Mouse (Mus musculus) ovary, adult 18-20 months (tissue): Measurements from ENCODE around the gene 4930438A08Rik.
A peak's percentile ranks its signal among the peaks of the same experiment; 100 is the strongest.
"Not testable (repeated sequence)": the region's sequence is repeated elsewhere in the genome, so short reads cannot be mapped to it uniquely, and the experiment has no call there.

Experiments used
- DNase-seq: peaks from one replicate; pipeline ENCODE4 v3.0.0; 2022; ENCODE audit warnings: low spot score, mixed read lengths

The 4930438A08Rik gene

GRCm38 (mm10) chr11:58274572-58274971 is at the start of gene 4930438A08Rik:
Gene 4930438A08Rik (plus strand): TSS chr11:58274799.
- DNase-seq, result no peak

GRCm38 (mm10) chr11:58224872-58225271 is 49.7 kb upstream of the 4930438A08Rik start:
- DNase-seq, result not testable (repeated sequence)

- DNase-seq, result peak; percentile 39
Measured at GRCm38 (mm10) chr11:58225655-58226054, 48.9 kb upstream of the 4930438A08Rik start.

GRCm38 (mm10) chr11:58226425-58226824 is 48.2 kb upstream of the 4930438A08Rik start:
- no peak for DNase-seq

- DNase-seq, result not testable (repeated sequence)
Measured at GRCm38 (mm10) chr11:58228021-58228420, 46.6 kb upstream of the 4930438A08Rik start.

GRCm38 (mm10) chr11:58230396-58230910 is 44.1 kb upstream of the 4930438A08Rik start:
- DNase-seq, result no peak

- DNase-seq, result no peak
Measured at GRCm38 (mm10) chr11:58231156-58231555, 43.4 kb upstream of the 4930438A08Rik start.

GRCm38 (mm10) chr11:58234551-58234950 is 40.0 kb upstream of the 4930438A08Rik start:
- DNase-seq, result not testable (repeated sequence)

- no peak for DNase-seq
Measured at GRCm38 (mm10) chr11:58235152-58235551, 39.4 kb upstream of the 4930438A08Rik start.

GRCm38 (mm10) chr11:58238840-58239791 is 35.5 kb upstream of the 4930438A08Rik start:
- peak; percentile 60 for DNase-seq

- no peak for DNase-seq
Measured at GRCm38 (mm10) chr11:58247294-58247693, 27.3 kb upstream of the 4930438A08Rik start.

- DNase-seq, result no peak
Measured at GRCm38 (mm10) chr11:58249203-58249981, 25.2 kb upstream of the 4930438A08Rik start.

GRCm38 (mm10) chr11:58250550-58250949 is 24.0 kb upstream of the 4930438A08Rik start:
- DNase-seq, result no peak

- no peak for DNase-seq
Measured at GRCm38 (mm10) chr11:58254411-58254810, 20.2 kb upstream of the 4930438A08Rik start.

GRCm38 (mm10) chr11:58257816-58258215 is 16.8 kb upstream of the 4930438A08Rik start:
- no peak for DNase-seq

- no peak for DNase-seq
Measured at GRCm38 (mm10) chr11:58260156-58260555, 14.4 kb upstream of the 4930438A08Rik start.

- DNase-seq, result no peak
Measured at GRCm38 (mm10) chr11:58261826-58262225, 12.8 kb upstream of the 4930438A08Rik start.

GRCm38 (mm10) chr11:58262336-58262735 is 12.3 kb upstream of the 4930438A08Rik start:
- no peak for DNase-seq

GRCm38 (mm10) chr11:58263516-58263915 is 11.1 kb upstream of the 4930438A08Rik start:
- DNase-seq, result no peak

GRCm38 (mm10) chr11:58264546-58264945 is 10.1 kb upstream of the 4930438A08Rik start:
- DNase-seq, result no peak

- no peak for DNase-seq
Measured at GRCm38 (mm10) chr11:58268285-58268684, 6.3 kb upstream of the 4930438A08Rik start.

GRCm38 (mm10) chr11:58275756-58276155 is 1.2 kb downstream of the 4930438A08Rik start:
- no peak for DNase-seq
